Mouse (Mus musculus) cerebellum, adult 11-12 months (tissue): ENCODE measurements around the gene Pcmt1.

Experiments used
- DNase-seq: peaks from one replicate; pipeline ENCODE4 v3.0.0; 2022

Gene Pcmt1

GRCm38 (mm10) chr10:7582891-7583557 is 97.9 kb downstream of the Pcmt1 start:
- no peak for DNase-seq

GRCm38 (mm10) chr10:7582157-7582890 is 98.6 kb downstream of the Pcmt1 start:
- no peak for DNase-seq

DNA sequence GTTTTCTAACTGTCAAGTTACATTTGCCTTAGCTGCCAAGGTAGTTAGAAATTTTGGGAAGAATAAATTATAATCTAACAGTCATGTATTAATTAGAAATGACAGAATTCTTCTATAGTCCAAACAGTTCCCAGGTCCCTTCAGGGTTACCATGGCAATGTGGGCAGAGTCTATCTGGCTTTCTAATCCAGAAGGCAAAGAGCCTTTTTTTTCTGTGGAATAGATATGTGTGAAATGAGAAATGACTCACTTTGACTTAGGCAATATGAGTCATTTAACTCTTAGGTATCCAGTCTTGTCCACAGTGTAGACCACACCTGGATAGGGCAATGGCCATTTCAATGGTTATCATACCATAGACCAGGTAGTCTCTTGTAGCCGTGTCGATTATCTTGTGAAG is 99.5 kb downstream of the Pcmt1 start:
- DNase-seq = no peak
